Mouse (Mus musculus) myocyte (in vitro differentiated cells): ENCODE data around the gene Gm17622. TPM values are rescaled to one million over a fixed set of nuclear protein-coding genes. Genes with fewer than 3 reads are reported as not detected.

Source experiments
- H3K27me3 ChIP-seq: one replicate; pipeline ENCODE4 v1.6.1; 2011; ENCODE audit not compliant: control insufficient read depth, insufficient read depth, insufficient read length
- H3K36me3 ChIP-seq: one replicate; pipeline ENCODE4 v1.6.1; 2011; ENCODE audit not compliant: control insufficient read depth, insufficient read depth
- H3K4me2 ChIP-seq: one replicate; pipeline ENCODE4 v1.6.1; 2011; ENCODE audit warnings: low read depth, control low read depth
- H3K4me3 ChIP-seq: one replicate; pipeline ENCODE4 v1.5.1; 2011; ENCODE audit warnings: mild to moderate bottlenecking, control low read depth, moderate library complexity
- H3K79me2 ChIP-seq: one replicate; pipeline ENCODE4 v1.6.1; 2011; ENCODE audit not compliant: control insufficient read depth, insufficient read depth
- H3ac ChIP-seq: one replicate; pipeline ENCODE4 v1.6.1; 2011; ENCODE audit not compliant: control insufficient read depth, insufficient read length
- CEBPB ChIP-seq: IDR thresholded peaks from 2 replicates; pipeline ENCODE4 v1.6.1; 2011; ENCODE audit warnings: mild to moderate bottlenecking, moderate library complexity; ENCODE audit not compliant: poor library complexity, insufficient read depth, severe bottlenecking
- E2F4 ChIP-seq: IDR thresholded peaks from one replicate; pipeline ENCODE4 v1.6.1; 2011; ENCODE audit warnings: mild to moderate bottlenecking, control low read depth, moderate library complexity; ENCODE audit not compliant: insufficient read depth
- MAX ChIP-seq: IDR thresholded peaks from one replicate; pipeline ENCODE4 v1.6.1; 2011; ENCODE audit warnings: low read depth, mild to moderate bottlenecking, control low read depth
- MYOD1 ChIP-seq, 3 experiments: IDR thresholded peaks; one replicate each; pipeline ENCODE4 v1.6.1; 2011; ENCODE audit warnings: control low read depth in 2 of 3, low read depth in 2 of 3, mild to moderate bottlenecking in 2 of 3, moderate library complexity in 1 of 3; ENCODE audit not compliant: insufficient read length in 2 of 3, control insufficient read depth in 1 of 3
- MYOG ChIP-seq, 3 experiments: IDR thresholded peaks; one replicate each; pipeline ENCODE4 v1.6.1; 2011; ENCODE audit warnings: control low read depth in 2 of 3, low read depth in 2 of 3, mild to moderate bottlenecking in 2 of 3; ENCODE audit not compliant: insufficient read length in 2 of 3, control insufficient read depth in 1 of 3, insufficient read depth in 1 of 3
- POLR2A ChIP-seq: IDR thresholded peaks from one replicate; pipeline ENCODE4 v1.6.1; 2011; ENCODE audit warnings: low read depth, mild to moderate bottlenecking, control low read depth, moderate library complexity; ENCODE audit not compliant: insufficient read length
- POLR2AphosphoS2 ChIP-seq: IDR thresholded peaks from one replicate; pipeline ENCODE4 v1.6.1; 2011; ENCODE audit warnings: low read depth, control low read depth; ENCODE audit not compliant: insufficient read length
- REST ChIP-seq: IDR thresholded peaks from one replicate; pipeline ENCODE4 v1.6.1; 2011; ENCODE audit warnings: mild to moderate bottlenecking, control low read depth, moderate library complexity; ENCODE audit not compliant: insufficient read depth, insufficient read length
- SRF ChIP-seq: IDR thresholded peaks from one replicate; pipeline ENCODE4 v1.6.1; 2011; ENCODE audit warnings: low read depth; ENCODE audit not compliant: control insufficient read depth, insufficient read length
- TCF12 ChIP-seq: IDR thresholded peaks from one replicate; pipeline ENCODE4 v1.6.1; 2011; ENCODE audit warnings: mild to moderate bottlenecking, control low read depth; ENCODE audit not compliant: poor library complexity, insufficient read depth, severe bottlenecking
- TCF3 ChIP-seq: IDR thresholded peaks from one replicate; pipeline ENCODE4 v1.6.1; 2011; ENCODE audit warnings: low read depth, control low read depth; ENCODE audit not compliant: insufficient read length
- USF1 ChIP-seq: IDR thresholded peaks from one replicate; pipeline ENCODE4 v1.6.1; 2011; ENCODE audit warnings: low read depth, mild to moderate bottlenecking, control low read depth, moderate library complexity
- polyA plus RNA-seq: library from polyadenylated mRNA; unstranded; fragments of >200 nt; fragmentation: generic; extraction: Trizol; gene quantifications from one replicate; pipeline ENCODE4 v1.2.1, GENCODE M21; 2012; ENCODE audit warnings: missing spikeins

Gm17622 gene
- polyA plus RNA-seq, 1 experiment = not detected

DNA sequence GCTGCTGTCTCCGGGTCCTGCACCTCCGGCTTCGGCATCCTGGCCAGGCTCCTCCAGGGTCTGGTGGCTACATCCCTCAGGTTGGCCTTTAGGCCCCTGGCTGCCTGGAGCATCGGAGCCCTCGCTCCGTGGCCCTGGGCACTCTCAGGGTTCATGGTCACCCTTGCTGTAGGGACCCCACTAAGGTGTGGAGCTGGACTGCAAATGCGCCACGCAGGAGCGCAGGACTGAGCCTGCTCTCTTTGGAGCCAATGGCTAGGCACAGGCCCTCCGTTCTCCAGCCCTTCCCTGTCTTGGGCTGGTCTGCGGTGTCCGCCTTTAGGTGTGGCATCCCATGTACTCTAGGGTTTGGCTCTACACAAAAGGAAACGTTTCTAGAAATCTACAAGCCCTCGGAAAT, 19.6 kb upstream of the Gm17622 start, which contains the start of gene Ankdd1b:
Gene Ankdd1b (minus strand): TSS at position 242 of the 400 bp plus-strand sequence.
- H3ac ChIP-seq = no peak within 1 kb of the TSS
- no peaks in the 10 kb centered on the region for H3K27me3 ChIP-seq
- H3K4me3 ChIP-seq = no peak within 1 kb of the TSS
- H3K36me3 ChIP-seq = no peaks in the 10 kb centered on the region
- TF ChIP-seq POLR2AphosphoS2 = no peak
- TF ChIP-seq MYOG (IDR thresholded peaks at IDR 0.05; ENCODE audit: control insufficient read depth in 1 of 3, insufficient read depth in 1 of 3, insufficient read length in 2 of 3, low read depth in 2 of 3) = no peak
- TF ChIP-seq MAX = no peak
- TF ChIP-seq TCF3 = no peak
- no peak for TF ChIP-seq USF1
- no peak for TF ChIP-seq REST
- no peak for TF ChIP-seq MYOD1 (IDR thresholded peaks at IDR 0.05; ENCODE audit: control insufficient read depth in 1 of 3, insufficient read length in 2 of 3, low read depth in 2 of 3)
- no peak within 1 kb of the TSS for H3K4me2 ChIP-seq
- no peaks in the 10 kb centered on the region for H3K79me2 ChIP-seq

DNA sequence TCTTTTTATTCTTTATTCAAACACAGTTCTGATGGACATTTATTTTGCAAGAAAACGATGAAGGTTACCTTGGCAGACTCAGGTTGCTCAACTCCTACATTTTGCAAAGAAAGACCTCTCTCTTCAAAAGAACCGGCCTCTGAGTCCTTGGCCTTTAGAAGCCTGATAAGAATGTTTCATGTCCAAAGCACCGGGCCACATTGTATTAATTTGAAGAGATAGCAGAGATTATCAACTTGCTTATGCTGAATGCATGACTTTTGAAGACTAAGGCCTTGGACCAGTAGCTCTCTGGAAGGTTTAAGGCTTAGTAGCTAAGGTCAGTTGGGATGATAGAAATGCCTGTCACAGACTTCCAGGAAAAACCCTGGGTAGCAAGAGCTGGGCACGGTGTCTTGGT, 13.3 kb upstream of the Gm17622 start:
- Histone ChIP-seq H3K4me2 (no peak overlapping the region), H3ac (no peak overlapping the region), H3K4me3 (no peak overlapping the region), H3K36me3 (peaks cover 3% of the 10 kb centered on the region), H3K27me3 (no peaks in the 10 kb centered on the region), H3K79me2 (no peaks in the 10 kb centered on the region)
- TF ChIP-seq TCF12 = no peak
- TF ChIP-seq REST = no peak
- TF ChIP-seq MYOD1 (IDR thresholded peaks at IDR 0.05; ENCODE audit: control insufficient read depth in 1 of 3, insufficient read length in 2 of 3, low read depth in 2 of 3) = no peak
- TF ChIP-seq SRF = no peak
- TF ChIP-seq MYOG (IDR thresholded peaks at IDR 0.05; ENCODE audit: control insufficient read depth in 1 of 3, insufficient read depth in 1 of 3, insufficient read length in 2 of 3, low read depth in 2 of 3) = no peak

DNA sequence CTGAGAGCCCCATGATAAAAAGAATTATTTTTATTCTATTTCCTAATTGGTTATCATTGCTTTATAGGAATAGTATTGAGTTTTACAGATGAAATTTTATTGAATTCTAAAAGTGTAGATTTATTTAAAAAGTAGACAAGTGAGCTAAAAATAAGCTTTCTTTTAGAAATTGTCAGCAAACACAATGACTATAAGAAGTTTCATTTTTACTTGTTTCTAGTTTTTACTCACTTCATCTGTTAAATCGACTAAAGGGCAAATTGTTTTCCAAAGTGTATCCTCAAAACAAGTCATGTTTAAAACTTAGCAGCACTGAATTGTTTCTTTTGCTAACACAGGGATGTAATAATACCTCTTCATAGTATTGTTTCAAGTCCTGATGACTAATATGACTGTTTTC, 11.5 kb upstream of the Gm17622 start:
- no peaks in the 10 kb centered on the region for H3K27me3 ChIP-seq
- H3K79me2 ChIP-seq = no peaks in the 10 kb centered on the region

GRCm38 (mm10) chr13:96487230-96487629, 3.3 kb upstream of the Gm17622 start:
- Histone ChIP-seq H3K4me2 (peak overlapping the region; percentile 53), H3K4me3 (no peak overlapping the region), H3ac (no peak overlapping the region), H3K36me3 (peaks cover 34% of the 10 kb centered on the region), H3K27me3 (no peaks in the 10 kb centered on the region), H3K79me2 (no peaks in the 10 kb centered on the region)
- TF ChIP-seq E2F4 (no peak), MYOG (IDR thresholded peaks at IDR 0.05; ENCODE audit: control insufficient read depth in 1 of 3, insufficient read depth in 1 of 3, insufficient read length in 2 of 3, low read depth in 2 of 3) (peak in 2 of 3 experiments; percentile 37 to 46), MYOD1 (IDR thresholded peaks at IDR 0.05; ENCODE audit: control insufficient read depth in 1 of 3, insufficient read length in 2 of 3, low read depth in 2 of 3) (peak in 2 of 3 experiments; percentile 80 to 82)

More for the DNA sequence above, 11.5 kb upstream of the Gm17622 start:
- TF ChIP-seq REST (no peak), POLR2A (no peak)
- no peak overlapping the region for H3K4me3 ChIP-seq
- H3K4me2 ChIP-seq = no peak overlapping the region
- peaks cover 10% of the 10 kb centered on the region for H3K36me3 ChIP-seq
- no peak overlapping the region for H3ac ChIP-seq

DNA sequence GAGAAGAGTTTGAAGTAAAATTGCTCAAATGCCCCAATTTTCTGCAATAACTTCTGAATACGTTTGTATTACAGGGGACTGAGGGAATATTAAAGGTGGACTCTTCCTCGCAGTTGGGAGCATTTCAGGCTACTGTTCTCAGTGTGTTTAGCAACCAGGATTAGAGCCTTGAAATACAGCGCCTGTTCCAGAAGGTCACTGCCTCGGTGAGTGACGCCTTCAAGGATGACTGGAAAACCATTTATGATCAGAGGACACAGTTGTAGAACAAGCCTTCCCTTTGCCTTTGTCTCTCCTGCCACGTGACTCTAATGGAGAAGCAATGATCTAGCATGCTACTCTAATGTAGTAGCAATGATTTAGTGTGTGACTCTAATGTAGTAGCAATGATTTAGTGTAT, 2.6 kb upstream of the Gm17622 start:
- Histone ChIP-seq H3ac (no peak overlapping the region), H3K4me2 (no peak overlapping the region), H3K4me3 (no peak overlapping the region), H3K27me3 (no peaks in the 10 kb centered on the region), H3K36me3 (peaks cover 34% of the 10 kb centered on the region), H3K79me2 (no peaks in the 10 kb centered on the region)
- TF ChIP-seq USF1 = no peak
- TF ChIP-seq POLR2AphosphoS2 = no peak
- TF ChIP-seq SRF = no peak
- no peak for TF ChIP-seq MYOG (IDR thresholded peaks at IDR 0.05; ENCODE audit: control insufficient read depth in 1 of 3, insufficient read depth in 1 of 3, insufficient read length in 2 of 3, low read depth in 2 of 3)
- TF ChIP-seq TCF12 = no peak
- TF ChIP-seq CEBPB = no peak
- no peak for TF ChIP-seq TCF3
- no peak for TF ChIP-seq REST

DNA sequence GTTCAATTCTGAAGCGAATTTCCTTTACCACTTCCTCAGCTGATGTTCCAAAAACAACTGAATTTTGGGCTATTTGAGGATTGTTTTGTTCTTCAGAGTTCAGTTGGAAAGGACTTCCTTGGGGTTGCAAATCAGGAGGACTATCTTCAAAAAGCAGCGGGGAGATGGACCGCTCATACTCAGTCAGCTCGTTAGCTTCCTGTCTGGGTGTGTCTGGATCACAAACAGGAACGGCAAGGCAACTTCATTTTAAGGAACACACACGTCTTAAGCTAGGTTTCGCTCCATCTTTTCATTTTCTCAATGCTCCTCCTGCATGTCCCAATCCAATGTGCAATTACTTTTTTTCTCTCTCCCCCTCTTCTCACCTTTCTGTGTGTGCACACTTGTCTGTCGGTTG, 6.1 kb downstream of the Gm17622 start:
- no peak overlapping the region for H3K4me3 ChIP-seq
- H3K4me2 ChIP-seq = no peak overlapping the region
- H3ac ChIP-seq = no peak overlapping the region
- H3K36me3 ChIP-seq = peaks cover 20% of the 10 kb centered on the region
- TF ChIP-seq REST (no peak), CEBPB (no peak), POLR2A (no peak), TCF3 (no peak), MAX (no peak), POLR2AphosphoS2 (no peak), MYOD1 (IDR thresholded peaks at IDR 0.05; ENCODE audit: control insufficient read depth in 1 of 3, insufficient read length in 2 of 3, low read depth in 2 of 3) (no peak), MYOG (IDR thresholded peaks at IDR 0.05; ENCODE audit: control insufficient read depth in 1 of 3, insufficient read depth in 1 of 3, insufficient read length in 2 of 3, low read depth in 2 of 3) (no peak), SRF (no peak), USF1 (no peak), TCF12 (no peak), E2F4 (no peak)
- no peaks in the 10 kb centered on the region for H3K27me3 ChIP-seq
- no peaks in the 10 kb centered on the region for H3K79me2 ChIP-seq
